Mouse (Mus musculus): ENCODE results near the gene Ank3.

The Ank3 gene

DNA sequence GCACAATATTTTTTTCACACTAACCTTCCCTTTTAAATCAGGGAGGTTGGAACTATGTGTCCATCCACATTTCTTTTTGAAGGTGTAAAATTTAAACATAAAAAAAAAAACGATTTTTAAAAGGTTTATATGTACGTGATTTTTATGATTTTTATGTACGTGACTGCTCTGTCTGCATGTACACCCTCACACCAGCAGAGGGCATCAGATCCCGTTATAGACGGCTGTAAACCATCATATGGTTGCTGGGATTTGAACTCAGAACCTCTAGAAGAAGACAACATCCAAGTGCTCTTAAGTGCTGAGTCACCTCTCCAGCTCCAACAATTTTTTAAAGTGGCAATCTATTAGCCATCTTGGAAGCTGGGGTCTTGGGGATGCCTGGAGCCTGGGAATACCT lies 605.5 kb downstream of the Ank3 start:
- no peaks in the 10 kb centered on the region for H3K27me3 ChIP-seq (ENCODE audit: control insufficient read depth, insufficient read depth, low read length, poor library complexity, severe bottlenecking)
- no peak for DNase-seq (ENCODE audit: low read depth, low spot score)
- no peaks in the 10 kb centered on the region for H3K36me3 ChIP-seq (ENCODE audit: control insufficient read depth, insufficient read depth, low read length, poor library complexity, severe bottlenecking)

DNA sequence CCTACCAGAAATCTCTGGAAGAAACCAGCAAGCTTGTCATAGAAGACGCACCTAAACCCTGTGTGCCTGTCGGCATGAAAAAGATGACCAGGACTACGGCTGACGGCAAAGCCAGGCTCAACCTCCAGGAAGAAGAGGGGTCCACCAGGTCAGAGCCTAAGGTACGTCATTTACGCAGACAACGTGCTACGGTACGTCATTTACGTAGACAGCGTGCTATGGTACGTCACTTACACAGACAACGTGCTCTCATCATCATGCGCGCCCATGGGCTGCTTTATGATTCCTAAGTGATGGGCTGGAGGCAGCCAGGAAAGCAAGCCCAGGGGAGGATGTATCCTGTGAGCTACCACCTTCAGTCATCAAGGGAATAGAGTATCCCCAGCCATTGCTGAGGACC lies 606.3 kb downstream of the Ank3 start:
- no peaks in the 10 kb centered on the region for H3K36me3 ChIP-seq (ENCODE audit: control insufficient read depth, insufficient read depth, low read length, poor library complexity, severe bottlenecking)

DNA sequence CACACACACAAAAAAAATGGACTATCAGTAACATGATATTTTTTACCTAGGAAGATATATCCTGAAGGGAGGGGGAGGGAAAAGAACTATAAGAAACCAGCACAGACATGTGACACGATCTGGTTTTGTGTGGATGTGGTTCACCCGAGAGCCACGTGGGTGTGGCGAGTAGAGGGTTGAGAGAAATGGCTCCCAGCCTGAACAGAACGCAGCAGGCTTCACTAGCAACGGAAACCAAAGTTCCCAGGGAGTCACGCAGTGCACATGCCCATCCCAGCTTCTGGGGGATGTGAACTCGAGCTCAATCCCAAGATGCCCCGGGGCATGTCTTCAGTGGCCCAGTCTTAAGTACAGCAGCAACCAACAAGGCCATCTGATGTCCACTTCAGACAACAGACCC lies 607.8 kb downstream of the Ank3 start:
- Histone ChIP-seq H3K27me3 (ENCODE audit: control insufficient read depth, insufficient read depth, low read length, poor library complexity, severe bottlenecking) (no peaks in the 10 kb centered on the region), H3K36me3 (ENCODE audit: control insufficient read depth, insufficient read depth, low read length, poor library complexity, severe bottlenecking) (no peaks in the 10 kb centered on the region)
- DNase-seq (ENCODE audit: low read depth, low spot score), result no peak

More for the DNA sequence above, 606.3 kb downstream of the Ank3 start:
- no peaks in the 10 kb centered on the region for H3K27me3 ChIP-seq (ENCODE audit: control insufficient read depth, insufficient read depth, low read length, poor library complexity, severe bottlenecking)
- DNase-seq (ENCODE audit: low read depth, low spot score), result no peak

DNA sequence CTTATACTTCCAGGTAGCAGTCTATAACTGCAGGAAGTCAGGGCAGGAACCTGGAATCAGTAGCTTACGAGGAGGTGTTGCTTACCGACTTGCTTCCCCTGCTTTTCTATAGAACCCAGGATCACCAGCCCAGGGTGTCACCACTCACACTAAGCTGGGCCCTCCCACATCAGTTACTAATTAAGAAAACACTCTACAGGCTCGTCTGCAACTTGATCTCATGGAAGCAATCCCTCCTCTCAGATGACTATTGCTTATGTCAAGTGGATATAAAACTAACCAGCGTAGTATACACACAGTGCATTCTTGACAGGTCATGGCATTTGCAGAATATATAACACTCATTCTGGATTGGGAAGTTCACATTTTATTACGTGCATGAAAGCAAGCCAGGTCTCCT lies 613.2 kb downstream of the Ank3 start:
- Histone ChIP-seq H3K27me3 (ENCODE audit: control insufficient read depth, insufficient read depth, low read length, poor library complexity, severe bottlenecking) (no peaks in the 10 kb centered on the region), H3K36me3 (ENCODE audit: control insufficient read depth, insufficient read depth, low read length, poor library complexity, severe bottlenecking) (no peaks in the 10 kb centered on the region)
- DNase-seq (ENCODE audit: low read depth, low spot score), result no peak

DNA sequence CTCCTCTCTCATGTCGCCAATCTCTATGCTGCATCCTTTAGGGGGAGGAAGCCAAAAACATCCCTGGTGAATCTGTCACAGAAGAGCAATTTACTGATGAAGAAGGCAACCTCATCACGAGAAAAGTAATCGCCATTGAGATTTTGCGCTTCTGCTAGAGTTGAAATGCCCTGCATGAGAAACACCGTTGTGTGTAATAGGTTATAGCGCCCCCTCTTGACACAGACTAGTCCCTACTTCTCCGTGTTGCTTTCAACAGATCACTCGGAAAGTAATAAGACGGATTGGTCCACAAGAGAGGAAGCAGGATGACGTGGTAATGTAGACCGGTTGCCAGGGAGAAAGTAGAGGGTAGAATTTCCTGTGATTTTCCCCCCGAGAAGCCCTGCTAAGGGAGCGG lies 615.4 kb downstream of the Ank3 start:
- Histone ChIP-seq H3K27me3 (ENCODE audit: control insufficient read depth, insufficient read depth, low read length, poor library complexity, severe bottlenecking) (no peaks in the 10 kb centered on the region), H3K36me3 (ENCODE audit: control insufficient read depth, insufficient read depth, low read length, poor library complexity, severe bottlenecking) (no peaks in the 10 kb centered on the region)
- DNase-seq (ENCODE audit: low read depth, low spot score), result no peak

DNA sequence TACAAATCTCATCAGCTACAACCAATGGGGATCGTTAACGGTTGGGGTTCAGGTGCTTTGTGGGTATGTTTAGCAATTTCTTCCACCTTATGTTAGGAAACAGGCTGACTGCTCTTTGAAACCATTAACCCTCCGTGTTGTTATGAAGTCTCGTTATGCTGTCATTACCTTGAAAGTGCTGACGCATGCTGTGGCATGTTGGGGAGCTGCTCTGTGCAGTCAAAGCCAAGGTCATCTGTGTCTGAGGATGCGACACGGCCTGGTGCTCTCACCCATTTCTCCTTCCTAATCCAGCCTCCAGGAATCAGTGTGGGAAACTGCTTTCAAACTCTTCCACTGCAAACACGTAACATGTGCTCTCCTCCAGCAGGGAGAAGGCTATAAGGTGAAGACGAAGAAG lies 616.6 kb downstream of the Ank3 start:
- Histone ChIP-seq H3K27me3 (ENCODE audit: control insufficient read depth, insufficient read depth, low read length, poor library complexity, severe bottlenecking) (no peaks in the 10 kb centered on the region), H3K36me3 (ENCODE audit: control insufficient read depth, insufficient read depth, low read length, poor library complexity, severe bottlenecking) (no peaks in the 10 kb centered on the region)
- no peak for DNase-seq (ENCODE audit: low read depth, low spot score)

DNA sequence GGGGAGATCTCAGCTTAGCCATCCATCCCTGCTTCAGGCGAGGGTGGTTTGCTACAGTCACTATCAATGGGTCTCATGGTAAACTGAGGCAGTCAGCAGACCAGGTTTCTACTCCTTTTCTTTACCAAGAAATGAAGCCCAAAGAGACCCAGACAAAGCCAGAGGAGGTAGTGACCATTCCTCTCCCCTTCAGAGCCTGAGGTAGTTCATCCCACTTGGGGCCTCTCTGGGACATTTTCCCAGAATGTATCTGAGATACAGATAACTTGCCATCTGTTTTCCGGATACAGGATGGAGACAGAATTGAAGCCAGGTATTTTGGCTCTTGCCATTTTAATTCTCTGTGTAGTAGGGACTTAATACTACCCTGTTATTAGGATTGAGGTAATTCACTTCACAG lies 620.1 kb downstream of the Ank3 start:
- H3K27me3 ChIP-seq (ENCODE audit: control insufficient read depth, insufficient read depth, low read length, poor library complexity, severe bottlenecking), result no peaks in the 10 kb centered on the region
- no peak for DNase-seq (ENCODE audit: low read depth, low spot score)
- H3K36me3 ChIP-seq (ENCODE audit: control insufficient read depth, insufficient read depth, low read length, poor library complexity, severe bottlenecking), result no peaks in the 10 kb centered on the region

DNA sequence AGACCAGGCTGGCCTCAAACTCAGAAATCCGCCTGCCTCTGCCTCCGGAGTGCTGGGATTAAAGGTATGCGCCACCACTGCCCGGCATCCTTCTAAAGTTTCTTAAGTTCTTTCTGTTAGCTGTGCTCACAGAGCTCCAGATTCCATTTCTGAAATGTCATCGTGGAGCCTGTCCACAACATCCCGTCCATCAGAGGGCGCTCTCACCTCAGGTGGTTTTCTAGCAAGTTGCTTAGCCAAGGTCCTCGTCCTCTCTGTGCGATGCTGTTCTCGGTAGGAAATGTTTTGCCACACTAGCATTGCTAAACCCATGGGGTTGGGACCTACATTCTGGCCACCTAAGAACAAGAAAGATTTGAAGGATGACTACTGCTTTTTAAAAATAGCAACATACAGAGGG lies 623.1 kb downstream of the Ank3 start:
- Histone ChIP-seq H3K27me3 (ENCODE audit: control insufficient read depth, insufficient read depth, low read length, poor library complexity, severe bottlenecking) (no peaks in the 10 kb centered on the region), H3K36me3 (ENCODE audit: control insufficient read depth, insufficient read depth, low read length, poor library complexity, severe bottlenecking) (no peaks in the 10 kb centered on the region)
- peak; percentile 72 for DNase-seq (ENCODE audit: low read depth, low spot score)

DNA sequence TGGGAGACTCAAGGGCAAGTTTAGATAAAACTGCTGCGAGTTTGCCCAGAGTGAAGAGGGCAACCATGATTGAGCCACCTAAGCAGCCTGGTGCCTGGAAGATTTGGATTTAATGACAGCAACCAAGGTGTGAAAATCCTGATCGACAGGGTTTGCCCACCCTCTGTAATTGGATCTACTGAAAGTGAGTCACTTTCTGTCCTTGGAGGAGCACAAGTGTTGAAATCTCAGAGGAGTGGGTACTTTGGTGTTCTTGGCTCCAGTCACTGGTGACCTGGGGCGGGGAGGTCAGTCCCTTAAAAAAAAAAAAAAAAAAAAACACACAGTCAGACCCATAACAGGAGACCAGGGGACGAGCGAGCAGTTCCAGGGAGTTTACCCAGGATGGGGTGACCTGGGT lies 624.0 kb downstream of the Ank3 start:
- Histone ChIP-seq H3K36me3 (ENCODE audit: control insufficient read depth, insufficient read depth, low read length, poor library complexity, severe bottlenecking) (no peaks in the 10 kb centered on the region), H3K27me3 (ENCODE audit: control insufficient read depth, insufficient read depth, low read length, poor library complexity, severe bottlenecking) (no peaks in the 10 kb centered on the region)
- DNase-seq (ENCODE audit: low read depth, low spot score), result no peak

DNA sequence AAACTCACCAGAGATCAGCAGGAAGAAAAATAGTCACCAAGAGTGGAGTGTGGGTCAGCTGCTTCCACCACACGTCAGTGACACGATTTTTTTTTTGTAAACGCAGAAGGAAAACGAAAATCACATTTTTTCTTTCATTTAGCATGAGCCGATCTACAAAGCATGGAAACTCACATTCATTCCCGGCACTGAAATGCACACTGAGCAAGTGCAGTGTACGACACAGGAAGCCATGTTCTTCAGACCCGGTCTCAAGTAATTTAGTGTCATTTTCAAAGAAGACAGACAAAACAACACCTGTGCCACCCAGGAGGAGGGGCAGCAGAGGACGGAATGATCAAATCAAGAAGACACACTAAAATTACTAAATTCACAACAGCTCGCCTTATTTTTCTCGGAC lies 625.3 kb downstream of the Ank3 start:
- Histone ChIP-seq H3K36me3 (ENCODE audit: control insufficient read depth, insufficient read depth, low read length, poor library complexity, severe bottlenecking) (no peaks in the 10 kb centered on the region), H3K27me3 (ENCODE audit: control insufficient read depth, insufficient read depth, low read length, poor library complexity, severe bottlenecking) (no peaks in the 10 kb centered on the region)
- no peak for DNase-seq (ENCODE audit: low read depth, low spot score)

DNA sequence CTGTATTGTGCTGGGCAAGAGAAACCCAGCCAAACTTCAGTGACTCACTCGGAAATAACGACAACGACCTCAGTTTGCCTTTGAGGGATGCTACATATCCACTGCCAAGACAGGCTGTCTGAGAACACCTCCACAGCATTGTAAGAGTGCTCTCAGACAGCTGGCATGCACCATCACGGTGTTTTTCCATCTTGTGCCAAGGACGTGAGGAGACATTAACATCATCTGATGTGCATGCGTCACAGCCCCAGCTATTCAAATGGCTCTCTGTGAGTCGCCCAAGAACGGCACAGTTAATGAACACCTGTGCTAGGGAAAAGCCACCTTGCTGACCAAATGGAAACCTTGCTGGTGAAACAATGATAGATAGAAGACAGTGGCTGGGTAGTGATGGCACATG lies 633.4 kb downstream of the Ank3 start:
- no peak for DNase-seq (ENCODE audit: low read depth, low spot score)

DNA sequence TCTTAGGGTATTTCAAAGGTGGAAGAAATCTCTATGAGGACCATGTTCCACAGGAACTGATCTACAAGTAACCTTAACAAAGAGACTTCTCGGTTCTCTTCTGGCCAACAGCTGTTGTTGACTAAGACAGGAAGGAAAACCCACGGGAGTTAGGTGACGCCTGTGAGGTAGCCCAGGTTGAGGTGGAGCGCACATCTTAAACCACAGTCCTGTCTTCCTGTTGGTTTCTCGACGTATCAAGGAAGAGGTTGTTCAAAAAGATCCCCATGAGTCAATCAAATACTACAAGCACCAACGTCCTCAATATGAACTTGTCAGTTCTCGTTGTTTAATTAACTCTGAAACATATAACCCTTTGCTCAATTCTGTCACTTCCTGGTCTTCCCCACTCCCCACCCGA lies 634.4 kb downstream of the Ank3 start:
- peak; percentile 10 for DNase-seq (ENCODE audit: low read depth, low spot score)
- H3K36me3 ChIP-seq (ENCODE audit: control insufficient read depth, insufficient read depth, low read length, poor library complexity, severe bottlenecking), result no peaks in the 10 kb centered on the region
- no peaks in the 10 kb centered on the region for H3K27me3 ChIP-seq (ENCODE audit: control insufficient read depth, insufficient read depth, low read length, poor library complexity, severe bottlenecking)

More for the DNA sequence above, 633.4 kb downstream of the Ank3 start:
- Histone ChIP-seq H3K36me3 (ENCODE audit: control insufficient read depth, insufficient read depth, low read length, poor library complexity, severe bottlenecking) (no peaks in the 10 kb centered on the region), H3K27me3 (ENCODE audit: control insufficient read depth, insufficient read depth, low read length, poor library complexity, severe bottlenecking) (no peaks in the 10 kb centered on the region)

DNA sequence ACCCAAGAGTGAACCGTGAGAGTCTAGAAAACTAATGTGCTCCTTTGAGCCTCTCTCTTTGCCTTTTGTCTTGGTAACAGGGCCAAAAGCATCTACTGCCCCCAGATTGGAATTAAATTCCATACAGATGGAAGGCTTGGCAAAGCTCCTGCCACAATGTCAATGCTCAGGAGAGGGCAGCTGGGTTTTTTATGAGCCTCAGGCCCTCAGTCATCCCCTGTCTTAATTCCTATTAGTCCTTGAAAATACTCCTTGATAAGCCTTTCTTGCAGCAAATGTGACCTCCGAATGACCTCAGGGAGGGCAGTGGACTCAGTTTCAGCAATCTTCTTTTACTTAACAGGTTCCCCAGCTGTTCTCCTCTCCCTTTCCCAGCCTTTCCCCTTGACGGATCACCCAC lies 635.3 kb downstream of the Ank3 start:
- no peaks in the 10 kb centered on the region for H3K27me3 ChIP-seq (ENCODE audit: control insufficient read depth, insufficient read depth, low read length, poor library complexity, severe bottlenecking)
- no peaks in the 10 kb centered on the region for H3K36me3 ChIP-seq (ENCODE audit: control insufficient read depth, insufficient read depth, low read length, poor library complexity, severe bottlenecking)
- no peak for DNase-seq (ENCODE audit: low read depth, low spot score)

DNA sequence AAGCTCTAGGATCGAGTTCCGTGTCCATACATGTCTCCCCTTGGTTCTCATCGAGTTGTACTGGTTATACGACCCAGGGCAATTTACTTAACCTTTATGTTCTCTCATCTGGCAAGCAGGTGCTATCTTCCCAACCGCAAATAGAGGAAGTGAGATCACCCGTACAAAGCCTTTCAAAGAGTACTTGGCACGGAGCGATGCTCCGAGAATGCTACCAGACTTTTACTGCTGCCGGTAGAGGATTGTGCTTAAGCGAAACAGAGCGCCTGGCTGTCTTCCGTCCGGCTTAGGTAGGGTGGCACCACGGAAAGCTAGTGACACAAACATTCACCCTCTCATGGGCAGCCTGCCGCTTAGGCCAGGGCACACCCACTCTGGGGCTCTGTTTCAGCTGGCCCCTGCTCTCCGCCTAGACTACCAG lies 641.3 kb downstream of the Ank3 start:
- Histone ChIP-seq H3K36me3 (ENCODE audit: control insufficient read depth, insufficient read depth, low read length, poor library complexity, severe bottlenecking) (no peaks in the 10 kb centered on the region), H3K27me3 (ENCODE audit: control insufficient read depth, insufficient read depth, low read length, poor library complexity, severe bottlenecking) (no peaks in the 10 kb centered on the region)
- peak; percentile 73 for DNase-seq (ENCODE audit: low read depth, low spot score)

DNA sequence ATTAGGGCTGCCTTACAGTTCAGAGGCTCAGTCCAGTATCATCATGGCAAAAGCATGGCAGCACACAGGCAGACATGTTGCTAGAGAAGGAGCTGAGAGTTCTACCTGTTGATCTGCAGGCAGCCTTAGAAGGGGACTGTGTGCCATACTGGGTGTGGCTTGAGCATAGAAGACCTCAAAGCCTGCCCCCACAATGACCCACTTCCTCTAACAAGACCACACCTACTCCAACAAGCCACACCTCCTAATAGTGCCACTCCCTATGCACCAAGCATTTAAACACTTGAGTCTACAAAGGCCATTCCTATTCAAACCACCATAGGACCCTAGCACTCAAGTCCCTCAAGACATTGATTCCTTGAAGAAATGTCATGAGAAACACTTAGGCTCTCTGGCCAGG lies 643.0 kb downstream of the Ank3 start:
- Histone ChIP-seq H3K27me3 (ENCODE audit: control insufficient read depth, insufficient read depth, low read length, poor library complexity, severe bottlenecking) (no peaks in the 10 kb centered on the region), H3K36me3 (ENCODE audit: control insufficient read depth, insufficient read depth, low read length, poor library complexity, severe bottlenecking) (no peaks in the 10 kb centered on the region)
- DNase-seq (ENCODE audit: low read depth, low spot score), result peak; percentile 8

DNA sequence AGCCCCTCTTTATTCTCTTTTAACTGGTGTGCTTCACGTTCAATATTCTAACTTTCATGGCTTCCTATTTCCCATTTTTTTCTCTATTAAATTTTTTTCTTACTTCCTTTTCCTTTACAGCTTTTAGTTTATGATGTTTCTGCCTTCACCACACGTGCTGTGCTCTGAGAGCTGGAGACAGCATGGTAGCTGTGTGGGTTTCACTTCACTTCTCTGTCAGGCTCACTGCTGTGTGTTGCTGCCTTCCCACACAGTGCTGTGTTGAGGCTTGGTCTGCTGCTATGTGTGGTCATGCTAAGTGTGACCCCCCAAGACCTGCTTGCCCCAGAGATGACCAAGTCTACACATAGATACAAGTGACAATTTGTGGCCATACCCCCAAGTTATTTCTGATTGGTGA lies 647.1 kb downstream of the Ank3 start:
- DNase-seq (ENCODE audit: low read depth, low spot score), result peak; percentile 21
- no peaks in the 10 kb centered on the region for H3K36me3 ChIP-seq (ENCODE audit: control insufficient read depth, insufficient read depth, low read length, poor library complexity, severe bottlenecking)
- H3K27me3 ChIP-seq (ENCODE audit: control insufficient read depth, insufficient read depth, low read length, poor library complexity, severe bottlenecking), result no peaks in the 10 kb centered on the region

Measured in splenic B cell, adult 2 months (primary cell).